Mouse (Mus musculus): ENCODE measurements at regions not wholly inside any gene's neighbourhood (a gene's known extent, or its start where the extent isn't known, plus 50 kb on each side); places are given as distances from the start of the nearest gene placed in this dataset.

GRCm38 (mm10) chr14:8946851-8947625, 281.0 kb upstream of the 4930452B06Rik start:
- no peaks in the 10 kb centered on the region for H3K4me1 ChIP-seq (ENCODE audit: control insufficient read depth, insufficient read depth, low read length)
- H3K4me2 ChIP-seq (ENCODE audit: low read length): no peak overlapping the region
- H3K27me3 ChIP-seq (replicated peaks; ENCODE audit: control insufficient read depth, insufficient read depth, low read length): no peaks in the 10 kb centered on the region
- no peaks in the 10 kb centered on the region for H3K36me3 ChIP-seq (ENCODE audit: control insufficient read depth, insufficient read depth, low read length)
- no peak overlapping the region for H3K27ac ChIP-seq (ENCODE audit: low read depth, low read length)
- no peak overlapping the region for H3K9ac ChIP-seq (ENCODE audit: low read length)
- ATAC-seq (no peak), DNase-seq (ENCODE audit: low spot score) (no peak)
- WGBS: 67% methylated on average over 5 of the region's 5 CpGs
- H3K9me3 ChIP-seq (replicated peaks; ENCODE audit: control insufficient read depth, low read length): no peaks in the 10 kb centered on the region
- no peak overlapping the region for H3K4me3 ChIP-seq (ENCODE audit: low read depth, low read length)

- H3K9me3 ChIP-seq (replicated peaks; ENCODE audit: control insufficient read depth, low read length): no peaks in the 10 kb centered on the region
- no peaks in the 10 kb centered on the region for H3K36me3 ChIP-seq (ENCODE audit: control insufficient read depth, insufficient read depth, low read length)
- H3K9ac ChIP-seq (ENCODE audit: low read length): no peak overlapping the region
- H3K4me2 ChIP-seq (ENCODE audit: low read length): no peak overlapping the region
- no peaks in the 10 kb centered on the region for H3K27me3 ChIP-seq (replicated peaks; ENCODE audit: control insufficient read depth, insufficient read depth, low read length)
- WGBS: 20% methylated on average over 5 of the region's 5 CpGs
- no peak overlapping the region for H3K27ac ChIP-seq (ENCODE audit: low read depth, low read length)
- H3K4me1 ChIP-seq (ENCODE audit: control insufficient read depth, insufficient read depth, low read length): no peaks in the 10 kb centered on the region
- no peak overlapping the region for H3K4me3 ChIP-seq (ENCODE audit: low read depth, low read length)
- DNase-seq (ENCODE audit: low spot score) (peak; percentile 78), ATAC-seq (peak; percentile 62)
Measured at GRCm38 (mm10) chr14:8935121-8935520, 269.1 kb upstream of the 4930452B06Rik start.

Data from forebrain, embryonic 14.5 days (tissue).